Mouse (Mus musculus): ENCODE measurements around the gene Bloc1s6.

Bloc1s6 gene

GRCm38 (mm10) chr2:122764526-122764925 lies 26.2 kb downstream of the Bloc1s6 start:
- DNase-seq (ENCODE audit: extremely low read depth, insufficient read length, low spot score), result no peak

- DNase-seq (ENCODE audit: extremely low read depth, insufficient read length, low spot score), result peak; percentile 86
Measured at GRCm38 (mm10) chr2:122765071-122765793, 26.9 kb downstream of the Bloc1s6 start, which contains the start of gene Sqor. Gene Sqor, plus strand, starts transcription at chr2:122765237.

DNA sequence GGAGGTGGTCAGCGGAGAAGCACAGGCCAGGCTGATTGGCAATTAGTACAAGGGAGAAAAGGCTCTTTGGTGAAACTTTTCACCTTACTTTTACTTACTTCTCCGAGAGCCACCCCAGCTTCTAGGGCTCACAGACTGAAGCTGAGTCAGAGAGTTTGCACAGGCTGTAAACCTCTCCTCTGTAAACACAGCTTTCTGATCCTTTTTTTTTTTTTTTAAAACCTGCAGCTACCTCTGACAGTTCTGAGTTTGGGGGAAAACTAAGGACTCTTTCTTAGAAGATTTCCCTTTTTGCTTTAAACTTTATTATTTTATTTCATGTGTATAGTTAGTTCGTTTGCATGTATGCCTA lies 27.5 kb downstream of the Bloc1s6 start:
- no peak for DNase-seq (ENCODE audit: extremely low read depth, insufficient read length, low spot score)

DNA sequence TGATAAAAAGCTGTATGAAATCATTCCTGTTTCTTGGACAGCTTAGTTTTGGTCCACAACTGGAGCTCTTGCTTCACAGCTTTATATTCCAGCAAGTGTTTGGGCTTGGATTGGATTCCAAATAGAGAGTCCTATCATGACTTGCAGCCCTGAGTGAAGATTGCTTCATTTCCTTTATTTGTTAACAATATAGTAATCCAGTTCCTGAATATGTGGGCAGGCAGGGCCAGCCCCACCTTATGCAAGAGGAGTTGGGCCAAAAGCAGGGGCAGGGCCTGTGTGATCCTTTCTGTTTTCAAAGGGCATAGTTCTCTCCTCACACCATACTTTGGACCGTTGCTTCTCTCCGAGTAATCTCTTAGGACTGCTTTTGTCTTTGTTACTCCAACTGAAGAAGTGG lies 32.7 kb downstream of the Bloc1s6 start:
- DNase-seq (ENCODE audit: extremely low read depth, insufficient read length, low spot score), result no peak

- no peak for DNase-seq (ENCODE audit: extremely low read depth, insufficient read length, low spot score)
Measured at GRCm38 (mm10) chr2:122772899-122773298, 34.6 kb downstream of the Bloc1s6 start.

DNA sequence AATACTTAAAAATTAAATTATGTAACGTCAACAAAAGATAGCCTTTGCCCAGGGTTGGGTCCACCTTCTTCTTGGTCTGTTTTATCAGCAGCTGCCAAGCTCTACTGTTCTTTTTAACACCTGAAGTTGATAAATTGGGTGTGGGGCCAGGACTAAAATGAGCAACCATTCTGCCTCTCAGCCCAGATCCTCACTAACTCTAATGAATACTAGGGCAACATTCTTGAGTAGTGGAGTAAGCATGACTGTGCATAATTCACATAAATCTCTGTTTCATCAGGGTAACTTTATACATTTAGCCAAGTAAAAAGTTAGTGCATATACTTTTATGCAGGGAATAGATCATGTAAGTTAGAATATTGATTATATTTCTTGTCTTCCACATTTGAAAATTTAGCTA lies 37.2 kb downstream of the Bloc1s6 start:
- DNase-seq (ENCODE audit: extremely low read depth, insufficient read length, low spot score), result no peak

DNA sequence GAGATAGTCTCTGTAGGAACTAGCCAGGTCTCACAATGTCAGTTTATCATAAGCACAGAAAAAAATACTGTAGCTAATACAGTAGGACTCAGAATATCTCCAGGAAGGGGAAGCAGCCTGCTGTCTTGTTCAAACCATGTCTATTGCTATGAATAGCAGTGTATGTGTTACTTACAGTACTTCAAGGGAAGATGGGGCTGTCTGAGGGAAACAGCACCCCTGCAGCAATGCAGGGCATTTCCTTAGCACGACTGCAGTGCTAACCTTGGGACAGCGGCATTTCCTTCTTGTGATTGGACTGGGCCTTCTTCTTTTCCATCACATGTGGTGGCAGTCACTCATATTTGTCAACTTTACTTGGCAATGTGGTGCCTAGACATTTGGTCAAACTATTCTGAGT lies 38.5 kb downstream of the Bloc1s6 start:
- DNase-seq (ENCODE audit: extremely low read depth, insufficient read length, low spot score), result no peak

- DNase-seq (ENCODE audit: extremely low read depth, insufficient read length, low spot score), result no peak
Measured at GRCm38 (mm10) chr2:122779967-122780366, 41.7 kb downstream of the Bloc1s6 start.

DNA sequence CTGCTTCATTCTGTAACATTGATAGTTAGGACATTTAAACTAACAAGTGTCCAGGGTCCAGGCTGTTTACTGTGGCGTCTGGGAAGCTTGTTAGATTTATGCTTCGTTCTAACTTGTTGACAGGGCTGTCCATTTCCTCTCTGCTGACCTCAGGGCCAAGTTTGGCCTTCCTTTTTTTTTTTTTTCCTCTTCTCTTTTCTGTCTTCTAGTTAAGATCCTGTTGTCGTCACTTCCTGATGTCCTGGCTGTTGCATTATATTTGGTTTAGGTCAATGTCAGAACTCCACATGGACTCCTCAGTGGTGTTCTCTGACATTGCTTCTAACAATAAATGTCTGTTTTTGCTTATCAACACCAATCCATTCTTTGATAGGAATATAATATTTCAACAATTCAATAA lies 42.1 kb downstream of the Bloc1s6 start:
- DNase-seq (ENCODE audit: extremely low read depth, insufficient read length, low spot score), result no peak

DNA sequence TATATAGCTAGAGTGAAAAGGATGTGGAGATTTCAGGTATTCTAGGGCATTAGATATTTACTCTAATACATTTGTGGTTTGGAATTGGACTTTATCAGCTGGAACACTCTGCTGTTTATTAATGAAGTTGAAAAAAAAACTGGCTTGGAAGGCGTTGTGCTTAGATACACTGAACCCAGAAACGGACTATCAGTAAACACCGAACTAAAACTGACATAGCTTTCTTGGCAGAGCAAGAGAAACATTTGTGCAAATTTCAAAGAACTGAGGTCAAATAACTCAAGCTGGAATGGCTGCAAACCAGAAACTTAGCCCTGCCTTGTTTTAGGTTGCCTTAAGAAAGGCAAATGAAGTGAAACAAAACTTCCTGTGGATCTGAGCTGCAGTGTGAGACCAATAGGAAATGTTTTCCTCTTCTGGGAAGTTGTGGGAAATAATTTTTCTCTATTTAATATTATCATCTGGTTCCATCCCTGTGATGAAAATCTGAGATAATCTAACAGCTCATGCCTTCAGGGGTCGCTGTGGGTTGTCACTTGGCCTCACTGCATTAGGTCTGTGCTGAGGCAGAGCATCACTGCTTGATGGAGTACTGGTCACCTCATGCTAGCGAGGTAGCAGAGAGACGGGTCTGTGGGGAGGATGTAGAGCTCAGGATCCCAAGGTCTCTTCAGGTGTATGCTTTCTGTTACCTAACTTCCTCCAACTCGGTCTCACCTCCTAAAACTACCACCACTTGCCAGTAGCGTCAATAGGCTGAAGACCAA lies 43.5 kb downstream of the Bloc1s6 start:
- no peak for DNase-seq (ENCODE audit: extremely low read depth, insufficient read length, low spot score)

- no peak for DNase-seq (ENCODE audit: extremely low read depth, insufficient read length, low spot score)
Measured at GRCm38 (mm10) chr2:122783730-122784129, 45.4 kb downstream of the Bloc1s6 start.

DNA sequence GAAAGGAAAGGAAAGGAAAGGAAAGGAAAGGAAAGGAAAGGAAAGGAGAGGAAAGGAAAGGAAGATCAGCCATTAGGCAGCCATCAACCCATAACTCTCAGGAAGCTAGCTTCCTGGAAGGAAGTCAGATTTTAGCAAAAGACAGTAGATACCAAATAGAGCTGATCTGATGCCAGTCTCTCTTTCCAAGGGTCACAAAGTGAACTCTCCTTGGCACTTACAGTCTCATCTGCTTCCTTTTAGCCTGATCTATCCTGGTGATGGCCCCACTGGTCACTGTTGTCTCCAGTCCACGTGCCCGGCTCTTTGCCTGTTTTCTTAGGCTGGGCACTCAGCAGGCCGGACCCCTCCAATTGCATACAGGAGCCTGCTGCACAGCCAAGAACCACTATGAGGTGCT lies 46.4 kb downstream of the Bloc1s6 start:
- no peak for DNase-seq (ENCODE audit: extremely low read depth, insufficient read length, low spot score)

- DNase-seq (ENCODE audit: extremely low read depth, insufficient read length, low spot score), result no peak
Measured at GRCm38 (mm10) chr2:122786167-122786566, 47.9 kb downstream of the Bloc1s6 start.

DNA sequence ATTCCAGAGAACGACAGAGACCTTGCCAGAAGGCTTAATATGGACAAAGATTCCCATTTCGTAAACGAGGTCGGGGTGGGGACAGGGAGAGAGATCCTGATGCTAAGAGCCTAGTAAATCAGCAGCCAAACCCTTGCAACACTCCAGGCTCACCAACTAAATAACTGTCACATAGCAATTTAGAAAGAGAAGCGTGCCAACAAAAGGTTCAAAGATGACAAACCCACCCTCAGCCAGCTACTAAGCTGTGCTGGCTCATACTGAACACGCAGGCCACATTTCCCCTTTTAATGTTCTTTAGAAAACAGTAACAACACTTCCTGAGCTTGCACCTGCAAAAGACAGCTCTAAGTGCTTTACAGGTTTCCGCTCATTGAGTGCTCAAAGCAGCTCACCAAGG lies 51.0 kb downstream of the Bloc1s6 start:
- no peak for DNase-seq (ENCODE audit: extremely low read depth, insufficient read length, low spot score)

- no peak for DNase-seq (ENCODE audit: extremely low read depth, insufficient read length, low spot score)
Measured at GRCm38 (mm10) chr2:122789730-122790129, 51.4 kb downstream of the Bloc1s6 start.
